Mouse (Mus musculus): Measurements from ENCODE around the gene Tmem200a. TPM values are rescaled to one million over a fixed set of nuclear protein-coding genes. Genes with fewer than 3 reads are reported as not detected.
A peak's percentile ranks its signal among the peaks of the same experiment; 100 is the strongest.

The Tmem200a gene
- total and polyA plus RNA-seq, 2 experiments from 2014 or later = 21.6 to 42.6 TPM

DNA sequence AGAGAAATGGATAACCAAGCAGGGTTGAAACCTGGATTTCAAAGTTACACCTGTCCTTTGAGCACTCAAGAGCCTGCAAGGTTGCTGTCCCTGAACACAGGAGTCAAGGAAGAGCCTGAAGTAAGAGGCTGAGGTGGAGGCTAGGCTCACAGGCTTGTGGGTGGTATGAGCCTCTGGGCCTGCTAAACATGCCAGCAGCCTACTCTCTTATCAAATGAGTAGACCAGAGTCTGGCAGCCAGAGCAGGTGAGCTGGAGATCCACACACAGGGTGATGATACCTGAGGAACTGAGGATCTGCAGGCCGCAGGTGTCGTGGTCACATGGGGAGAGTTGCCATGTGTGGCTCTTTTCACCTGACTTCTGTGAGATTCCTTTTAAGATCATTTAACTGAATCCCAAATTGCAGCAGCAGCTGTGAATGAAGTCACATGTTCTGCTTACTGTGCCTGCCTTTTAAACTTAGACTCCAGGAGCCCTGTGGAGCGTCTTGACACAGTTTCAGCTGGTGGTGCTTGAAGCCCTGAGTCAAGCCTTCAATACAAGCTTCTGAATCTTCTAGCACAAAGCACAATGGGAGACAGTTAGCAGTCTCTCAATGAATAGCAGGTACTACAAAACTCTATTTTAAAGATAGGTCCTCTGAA is 19.1 kb downstream of the Tmem200a start:
- H3K9me3 ChIP-seq (ENCODE audit: low read length) = no peaks in the 10 kb centered on the region
- H3K4me1 ChIP-seq (ENCODE audit: insufficient read depth, low read length) = no peaks in the 10 kb centered on the region
- no peak overlapping the region for H3K27ac ChIP-seq (ENCODE audit: low read depth, low read length)
- H3K27me3 ChIP-seq (ENCODE audit: insufficient read depth, low read length) = no peaks in the 10 kb centered on the region
- H3K36me3 ChIP-seq (ENCODE audit: insufficient read depth, low read length) = peaks cover 6% of the 10 kb centered on the region; the same call in 1 of the 2 replicates
- WGBS = 75% methylated on average over 3 of the region's 3 CpGs
- no peak for TF ChIP-seq CTCF (IDR thresholded peaks at IDR 0.05)
- DNase-seq (ENCODE audit: low spot score) (peak; percentile 6), ATAC-seq (ENCODE audit: low FRiP score) (no peak)
- H3K9ac ChIP-seq (replicated peaks; ENCODE audit: low read length, poor library complexity, severe bottlenecking) = no peak overlapping the region
- no peak overlapping the region for H3K4me2 ChIP-seq (ENCODE audit: low read depth, low read length, poor library complexity, severe bottlenecking)
- H3K4me3 ChIP-seq (ENCODE audit: low read depth, low read length) = no peak overlapping the region

DNA sequence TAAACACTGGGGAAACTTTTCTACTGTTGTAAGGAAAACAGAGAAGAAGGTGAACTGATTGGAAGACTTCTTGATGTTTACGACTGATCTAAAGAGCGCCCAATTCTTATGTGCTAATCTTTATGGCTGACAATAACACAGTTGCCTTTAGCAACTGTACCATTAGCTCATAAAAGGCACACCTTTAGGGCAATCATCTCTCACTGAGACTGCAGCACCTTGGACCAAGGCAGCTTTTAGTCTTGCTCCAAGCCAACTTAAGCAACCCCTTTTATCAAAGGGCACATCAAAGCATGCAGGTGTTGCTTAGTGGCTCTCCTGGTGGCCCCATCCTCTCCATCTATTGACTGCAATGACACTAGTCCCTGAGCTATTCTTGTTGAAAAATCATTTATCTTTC is 27.7 kb downstream of the Tmem200a start:
- 88% methylated on average over 2 of the region's 2 CpGs for WGBS
- Histone ChIP-seq H3K4me3 (ENCODE audit: low read depth, low read length) (no peak overlapping the region), H3K9ac (replicated peaks; ENCODE audit: low read length, poor library complexity, severe bottlenecking) (no peak overlapping the region), H3K36me3 (ENCODE audit: insufficient read depth, low read length) (no peaks in the 10 kb centered on the region), H3K4me2 (ENCODE audit: low read depth, low read length, poor library complexity, severe bottlenecking) (no peak overlapping the region), H3K9me3 (ENCODE audit: low read length) (no peaks in the 10 kb centered on the region), H3K27ac (ENCODE audit: low read depth, low read length) (no peak overlapping the region), H3K27me3 (ENCODE audit: insufficient read depth, low read length) (no peaks in the 10 kb centered on the region), H3K4me1 (ENCODE audit: insufficient read depth, low read length) (no peaks in the 10 kb centered on the region)
- TF ChIP-seq CTCF (IDR thresholded peaks at IDR 0.05) = no peak
- no peak for ATAC-seq (ENCODE audit: low FRiP score)
- no peak for DNase-seq (ENCODE audit: low spot score)

DNA sequence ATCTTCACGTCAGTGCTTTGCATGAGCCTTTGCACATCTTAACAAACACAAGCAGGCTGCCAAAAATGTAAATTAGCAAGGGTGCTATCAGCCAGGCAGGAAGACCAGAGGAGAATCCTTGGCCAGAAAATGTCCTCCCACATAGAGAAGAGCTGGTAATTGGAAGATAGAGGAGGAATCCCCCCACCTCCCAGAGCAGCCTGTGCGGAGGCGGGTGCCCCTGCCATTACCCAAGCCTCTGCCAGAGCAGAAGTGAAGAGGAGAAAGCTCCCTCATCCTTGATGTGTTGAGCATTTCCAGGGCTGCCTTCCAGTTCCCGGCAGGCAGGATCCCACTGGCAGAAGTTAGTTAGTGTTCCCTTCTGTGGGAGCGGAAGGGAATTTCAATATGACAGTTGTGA is 43.9 kb downstream of the Tmem200a start:
- no peaks in the 10 kb centered on the region for H3K4me1 ChIP-seq (ENCODE audit: insufficient read depth, low read length)
- H3K9me3 ChIP-seq (ENCODE audit: low read length) = no peaks in the 10 kb centered on the region
- ATAC-seq (ENCODE audit: low FRiP score) = no peak; the same call in 1 of the 2 replicates
- H3K4me2 ChIP-seq (ENCODE audit: low read depth, low read length, poor library complexity, severe bottlenecking) = no peak overlapping the region
- no peak overlapping the region for H3K27ac ChIP-seq (ENCODE audit: low read depth, low read length)
- no peak overlapping the region for H3K9ac ChIP-seq (replicated peaks; ENCODE audit: low read length, poor library complexity, severe bottlenecking)
- peak; percentile 28 for DNase-seq (ENCODE audit: low spot score)
- no peak overlapping the region for H3K4me3 ChIP-seq (ENCODE audit: low read depth, low read length)
- no peak for TF ChIP-seq CTCF (IDR thresholded peaks at IDR 0.05)
- H3K27me3 ChIP-seq (ENCODE audit: insufficient read depth, low read length) = no peaks in the 10 kb centered on the region
- H3K36me3 ChIP-seq (ENCODE audit: insufficient read depth, low read length) = 0 out of 2 replicates have a peak, but pooled peaks cover 4% of the 10 kb centered on the region
- WGBS = 84% methylated on average over 5 of the region's 5 CpGs

GRCm38 (mm10) chr10:26018740-26019139 is 60.1 kb downstream of the Tmem200a start:
- no peaks in the 10 kb centered on the region for H3K27me3 ChIP-seq (ENCODE audit: insufficient read depth, low read length)
- DNase-seq (ENCODE audit: low spot score) (no peak), ATAC-seq (ENCODE audit: low FRiP score) (no peak)
- H3K9ac ChIP-seq (replicated peaks; ENCODE audit: low read length, poor library complexity, severe bottlenecking) = no peak overlapping the region
- no peaks in the 10 kb centered on the region for H3K36me3 ChIP-seq (ENCODE audit: insufficient read depth, low read length)
- WGBS = 76% methylated on average over 3 of the region's 3 CpGs
- H3K4me2 ChIP-seq (ENCODE audit: low read depth, low read length, poor library complexity, severe bottlenecking) = no peak overlapping the region
- no peaks in the 10 kb centered on the region for H3K4me1 ChIP-seq (ENCODE audit: insufficient read depth, low read length)
- TF ChIP-seq CTCF (IDR thresholded peaks at IDR 0.05) = no peak
- H3K27ac ChIP-seq (ENCODE audit: low read depth, low read length) = no peak overlapping the region
- no peak overlapping the region for H3K4me3 ChIP-seq (ENCODE audit: low read depth, low read length)
- no peaks in the 10 kb centered on the region for H3K9me3 ChIP-seq (ENCODE audit: low read length)

GRCm38 (mm10) chr10:26014298-26014697 is 64.6 kb downstream of the Tmem200a start:
- Histone ChIP-seq H3K4me2 (ENCODE audit: low read depth, low read length, poor library complexity, severe bottlenecking) (no peak overlapping the region), H3K4me3 (ENCODE audit: low read depth, low read length) (no peak overlapping the region), H3K27ac (ENCODE audit: low read depth, low read length) (no peak overlapping the region), H3K36me3 (ENCODE audit: insufficient read depth, low read length) (no peaks in the 10 kb centered on the region), H3K9me3 (ENCODE audit: low read length) (no peaks in the 10 kb centered on the region), H3K4me1 (ENCODE audit: insufficient read depth, low read length) (no peaks in the 10 kb centered on the region), H3K27me3 (ENCODE audit: insufficient read depth, low read length) (no peaks in the 10 kb centered on the region), H3K9ac (replicated peaks; ENCODE audit: low read length, poor library complexity, severe bottlenecking) (no peak overlapping the region)
- no peak for DNase-seq (ENCODE audit: low spot score)
- WGBS = 73% methylated on average over 1 of the region's 1 CpGs
- TF ChIP-seq CTCF (IDR thresholded peaks at IDR 0.05) = no peak
- ATAC-seq (ENCODE audit: low FRiP score) = no peak

DNA sequence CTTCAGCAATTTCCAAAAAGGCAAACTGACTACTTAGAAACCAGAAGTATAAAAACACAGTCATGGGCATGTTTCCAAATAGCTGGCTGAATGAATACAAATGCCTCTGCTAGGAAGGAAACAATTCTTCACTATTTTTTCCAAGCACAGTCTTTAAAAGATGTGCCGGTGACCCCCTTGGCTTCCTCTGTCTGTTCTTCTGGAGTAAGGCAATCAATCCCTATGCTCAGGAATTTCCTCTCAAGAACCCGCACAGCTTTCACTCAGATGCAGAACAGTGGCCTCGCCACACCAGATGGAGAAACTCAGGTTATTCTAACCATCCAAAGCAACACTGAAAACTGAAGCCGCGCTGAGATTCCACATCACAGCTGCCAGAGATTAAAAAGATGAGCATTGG is 69.9 kb downstream of the Tmem200a start:
- TF ChIP-seq CTCF (IDR thresholded peaks at IDR 0.05) = no peak

More for the DNA sequence above, 69.9 kb downstream of the Tmem200a start:
- Histone ChIP-seq H3K27ac (ENCODE audit: low read depth, low read length) (no peak overlapping the region), H3K27me3 (ENCODE audit: insufficient read depth, low read length) (no peaks in the 10 kb centered on the region), H3K4me3 (ENCODE audit: low read depth, low read length) (no peak overlapping the region), H3K9ac (replicated peaks; ENCODE audit: low read length, poor library complexity, severe bottlenecking) (no peak overlapping the region), H3K36me3 (ENCODE audit: insufficient read depth, low read length) (no peaks in the 10 kb centered on the region), H3K9me3 (ENCODE audit: low read length) (no peaks in the 10 kb centered on the region), H3K4me1 (ENCODE audit: insufficient read depth, low read length) (no peaks in the 10 kb centered on the region), H3K4me2 (ENCODE audit: low read depth, low read length, poor library complexity, severe bottlenecking) (no peak overlapping the region)
- DNase-seq (ENCODE audit: low spot score) (peak; percentile 14), ATAC-seq (ENCODE audit: low FRiP score) (no peak)
- 68% methylated on average over 5 of the region's 5 CpGs for WGBS
